Mouse (Mus musculus): ENCODE measurements around the gene Mfsd2a.
A peak's percentile ranks its signal among the peaks of the same experiment; 100 is the strongest.

Gene Mfsd2a

GRCm38 (mm10) chr4:122933857-122934256, 27.1 kb downstream of the Mfsd2a start:
- no peak for DNase-seq (ENCODE audit: low spot score in 2 of 2)

GRCm38 (mm10) chr4:122933051-122933591, 27.9 kb downstream of the Mfsd2a start:
- no peak for DNase-seq (ENCODE audit: low spot score in 2 of 2)

- no peak for DNase-seq (ENCODE audit: low spot score in 2 of 2)
These were observed 28.6 kb downstream of the Mfsd2a start for GRCm38 (mm10) chr4:122932239-122932978.

GRCm38 (mm10) chr4:122930939-122931590, 29.9 kb downstream of the Mfsd2a start:
- no peak for DNase-seq (ENCODE audit: low spot score in 2 of 2)

- no peak for DNase-seq (ENCODE audit: low spot score in 2 of 2)
These were observed 37.3 kb downstream of the Mfsd2a start for GRCm38 (mm10) chr4:122923392-122924344.

- no peak for DNase-seq (ENCODE audit: low spot score in 2 of 2)
These were observed 38.1 kb downstream of the Mfsd2a start for GRCm38 (mm10) chr4:122922841-122923240.

GRCm38 (mm10) chr4:122915985-122916384, 45.0 kb downstream of the Mfsd2a start:
- DNase-seq (ENCODE audit: low spot score in 2 of 2), result no peak

GRCm38 (mm10) chr4:122914186-122914585, 46.8 kb downstream of the Mfsd2a start:
- DNase-seq (ENCODE audit: low spot score in 2 of 2), result no peak

- DNase-seq (ENCODE audit: low spot score in 2 of 2), result no peak
These were observed 48.4 kb downstream of the Mfsd2a start for GRCm38 (mm10) chr4:122912613-122913012.

GRCm38 (mm10) chr4:122910577-122910976, 50.4 kb downstream of the Mfsd2a start:
- DNase-seq (ENCODE audit: low spot score in 2 of 2), result no peak

- peak in 1 of 2 experiments; percentile 33 for DNase-seq (ENCODE audit: low spot score in 2 of 2)
These were observed 51.3 kb downstream of the Mfsd2a start for GRCm38 (mm10) chr4:122909572-122910189.

- DNase-seq (ENCODE audit: low spot score in 2 of 2), result no peak
These were observed 55.6 kb downstream of the Mfsd2a start for GRCm38 (mm10) chr4:122905359-122905758.

- no peak for DNase-seq (ENCODE audit: low spot score in 2 of 2)
These were observed 57.3 kb downstream of the Mfsd2a start for GRCm38 (mm10) chr4:122903709-122904108.

GRCm38 (mm10) chr4:122902156-122902555, 58.8 kb downstream of the Mfsd2a start:
- no peak for DNase-seq (ENCODE audit: low spot score in 2 of 2)

GRCm38 (mm10) chr4:122898313-122898712, 62.7 kb downstream of the Mfsd2a start:
- DNase-seq (ENCODE audit: low spot score in 2 of 2), result peak; percentile 61 to 71

- DNase-seq (ENCODE audit: low spot score in 2 of 2), result no peak
These were observed 63.2 kb downstream of the Mfsd2a start for GRCm38 (mm10) chr4:122897750-122898149.
